Mouse (Mus musculus): Measurements from ENCODE around the gene Kif18b. TPM values are rescaled to one million over a fixed set of nuclear protein-coding genes. Genes with fewer than 3 reads are reported as not detected.

Gene Kif18b
- total RNA-seq (2023), result under 1 TPM; 0.21 to 0.84 TPM

DNA sequence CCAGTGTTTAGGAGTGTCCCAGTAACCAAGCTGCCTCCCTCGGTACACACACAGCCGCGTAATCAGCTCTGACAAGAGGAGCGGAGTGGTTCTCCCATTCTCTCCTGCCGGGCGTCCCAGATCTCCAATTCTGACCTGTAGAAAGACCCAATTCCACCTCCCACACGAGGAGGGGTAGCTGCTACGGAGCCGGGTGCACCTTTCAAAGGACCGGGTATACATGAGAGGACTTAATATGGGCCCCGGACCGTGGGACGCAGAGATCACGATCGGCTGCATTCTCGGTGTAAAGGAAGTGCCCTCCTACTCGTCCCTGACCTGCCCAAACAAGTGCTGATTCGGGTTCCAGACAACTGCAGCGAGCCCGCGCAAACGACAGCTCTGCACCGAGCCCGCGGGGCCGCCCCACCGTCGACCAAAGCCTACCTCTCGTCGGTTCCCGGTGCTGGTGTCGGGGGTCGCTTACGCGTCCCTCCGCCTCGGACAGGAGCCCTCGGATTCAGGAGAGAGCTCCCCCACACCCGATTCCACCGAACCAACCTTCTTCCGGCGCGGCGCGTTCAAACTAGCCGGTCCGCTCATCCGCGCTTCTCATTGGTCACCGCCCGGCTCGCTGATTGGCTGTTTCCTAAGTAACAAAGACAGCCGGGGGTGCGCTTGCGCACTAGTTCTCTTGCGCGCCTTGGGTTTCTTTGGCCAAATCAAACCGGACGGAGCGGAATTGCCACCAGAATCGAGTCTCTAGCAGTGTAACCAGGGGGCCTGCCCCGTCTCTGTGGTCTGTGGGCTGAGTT lies at the start of gene Kif18b:
Gene Kif18b (minus strand): TSS at position 568 of the 794 bp plus-strand sequence.

GRCm38 (mm10) chr11:102946265-102946991 lies 21.5 kb upstream of the Kif18b start, which contains the start of gene C1ql1:
Gene C1ql1, minus strand, starts transcription at chr11:102946688.

GRCm38 (mm10) chr11:102900763-102901162 lies 24.2 kb downstream of the Kif18b start, which contains the start of gene Gfap:
Gene Gfap, minus strand, starts transcription at chr11:102900912.

DNA sequence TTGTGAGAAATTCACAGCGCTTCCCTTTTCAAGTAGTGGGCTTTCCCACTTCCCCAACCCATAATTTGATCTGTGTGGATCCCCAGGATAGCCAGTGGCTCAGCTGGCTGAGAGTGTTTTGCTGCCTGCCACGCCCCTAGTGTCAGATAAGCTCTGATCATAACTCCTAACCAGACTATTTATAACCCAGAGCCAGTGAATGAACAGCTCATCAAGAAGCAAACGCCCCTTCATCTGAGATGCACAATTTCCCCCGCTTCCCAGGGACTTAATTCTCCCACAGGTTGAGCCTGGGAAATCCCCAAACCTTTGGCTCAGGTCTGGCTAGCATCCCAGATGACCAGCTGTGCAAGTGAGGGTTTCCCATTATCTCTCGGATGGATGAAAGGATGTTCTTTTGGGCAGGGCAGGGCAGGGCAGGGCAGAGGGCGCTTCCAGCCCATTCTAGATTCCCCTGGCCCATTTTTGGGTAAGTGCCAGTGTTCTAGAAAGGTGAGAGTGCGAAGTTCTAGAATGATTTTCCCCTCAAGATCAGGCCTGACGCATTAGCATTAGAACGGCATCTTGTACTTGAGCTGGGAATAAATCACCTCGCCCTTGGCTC lies 40.2 kb downstream of the Kif18b start, which contains the start of gene Fam187a:
Gene Fam187a (plus strand): TSS at position 554 of the 604 bp plus-strand sequence.

GRCm38 (mm10) chr11:102880585-102881313 lies 44.2 kb downstream of the Kif18b start, which contains the start of the genes Eftud2 and Ccdc103:
Gene Eftud2, minus strand, starts transcription at chr11:102880985.
Gene Ccdc103, plus strand, starts transcription at chr11:102881204.

Other genes starting within 250 kb of the Kif18b start
- gene Ccdc43, start 227.3 kb downstream of the Kif18b start, total RNA-seq (2023), result 10 to 100 TPM; 24.4 to 25.1 TPM
- gene Adam11, start 163.7 kb downstream of the Kif18b start, total RNA-seq (2023), result under 1 TPM in 1 of 2 experiments, not detected in 1; 0.52 TPM
- gene Gjc1, start 105.4 kb downstream of the Kif18b start, total RNA-seq (2023), result not detected
- not detected for gene Higd1b, start 89.3 kb downstream of the Kif18b start, total RNA-seq (2023)
- 100 to 1,000 TPM; 128 to 132 TPM for gene Eftud2, start 44.1 kb downstream of the Kif18b start, total RNA-seq (2023)
- not detected for gene Ccdc103, start 43.9 kb downstream of the Kif18b start, total RNA-seq (2023)
- not detected for gene Fam187a, start 40.0 kb downstream of the Kif18b start, total RNA-seq (2023)
- not detected for gene Gfap, start 24.2 kb downstream of the Kif18b start, total RNA-seq (2023)
- gene C1ql1, start 21.6 kb upstream of the Kif18b start, total RNA-seq (2023), result not detected
- 10 to 100 TPM; 55.5 to 61.3 TPM for gene Nmt1, start 103.1 kb upstream of the Kif18b start, total RNA-seq (2023)
- 10 to 100 TPM; 15.0 to 20.2 TPM for gene Dcakd, start 103.2 kb upstream of the Kif18b start, total RNA-seq (2023)
- gene Plcd3, start 176.5 kb upstream of the Kif18b start, total RNA-seq (2023), result 1 to 10 TPM in 1 of 2 experiments, under 1 TPM in 1; 0.99 to 2.3 TPM
- 10 to 100 TPM; 43.2 to 61.9 TPM for gene Acbd4, start 176.6 kb upstream of the Kif18b start, total RNA-seq (2023)
- gene Hexim1, start 191.1 kb upstream of the Kif18b start, total RNA-seq (2023), result 10 to 100 TPM; 41.6 to 56.4 TPM
- gene Hexim2, start 207.3 kb upstream of the Kif18b start, total RNA-seq (2023), result 1 to 10 TPM; 4.3 to 4.9 TPM
- 100 to 1,000 TPM; 422 to 442 TPM for gene Fmnl1, start 246.0 kb upstream of the Kif18b start, total RNA-seq (2023)